Mouse (Mus musculus) megakaryocyte, embryonic 14.5 days (primary cell): ENCODE measurements at regions not wholly inside any gene's neighbourhood (a gene's known extent, or its start where the extent isn't known, plus 50 kb on each side); places are given as distances from the start of the nearest gene placed in this dataset.

ENCODE experiments used
- H3K27me3 ChIP-seq: replicated peaks from 2 replicates; pipeline ENCODE3; 2012; ENCODE audit warnings: inconsistent platforms
- H3K36me3 ChIP-seq: replicated peaks from 2 replicates; pipeline ENCODE3; 2012; ENCODE audit warnings: low read length, inconsistent platforms, mixed read lengths
- H3K4me1 ChIP-seq: 2 replicates; pipeline ENCODE4 v1.6.1; 2012; ENCODE audit warnings: inconsistent platforms
- H3K4me3 ChIP-seq: replicated peaks from 2 replicates; pipeline ENCODE3; 2012; ENCODE audit warnings: moderate library complexity, mild to moderate bottlenecking, inconsistent platforms
- H3K9me3 ChIP-seq: 2 replicates; pipeline ENCODE4 v1.6.1; 2012; ENCODE audit warnings: inconsistent platforms
- FLI1 ChIP-seq: IDR thresholded peaks from 2 replicates; pipeline ENCODE4 v1.6.1; 2012; ENCODE audit warnings: low read length, inconsistent platforms, mixed read lengths
- GATA1 ChIP-seq: IDR thresholded peaks from 3 replicates; pipeline ENCODE4 v1.6.1; 2012; ENCODE audit warnings: mixed read lengths, low read length, inconsistent platforms, borderline replicate concordance

DNA sequence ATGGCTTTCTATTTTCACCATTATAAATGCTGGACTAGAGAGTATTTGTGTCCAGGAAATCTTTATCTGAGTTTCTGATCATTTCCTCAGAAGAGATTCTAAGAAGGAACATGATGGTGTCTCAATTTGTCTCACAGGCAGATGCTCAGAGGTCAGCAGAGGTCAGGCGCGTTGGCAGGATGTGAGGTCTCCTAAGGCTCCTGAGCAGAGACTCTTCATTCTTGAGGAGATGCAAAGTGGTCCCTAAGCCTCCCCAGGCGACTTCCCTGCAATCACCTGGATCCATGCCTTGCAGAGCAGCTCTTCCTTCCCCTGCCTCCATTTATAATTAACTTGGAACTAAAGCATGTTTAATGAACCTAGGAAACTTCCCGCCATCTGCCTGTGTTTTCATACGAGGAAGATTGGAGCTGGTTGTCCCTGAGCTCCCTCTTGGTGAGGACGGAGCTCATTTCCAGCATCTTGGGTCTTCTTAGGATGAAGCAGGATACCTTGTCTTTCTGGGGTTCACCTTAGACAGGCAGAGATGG is 71.8 kb downstream of the Arf2 start:
- Histone ChIP-seq H3K4me1 (no peaks in the 10 kb centered on the region), H3K9me3 (no peaks in the 10 kb centered on the region), H3K27me3 (peaks cover 61% of the 10 kb centered on the region), H3K4me3 (no peak overlapping the region), H3K36me3 (no peaks in the 10 kb centered on the region)
- TF ChIP-seq GATA1 (no peak), FLI1 (no peak)

DNA sequence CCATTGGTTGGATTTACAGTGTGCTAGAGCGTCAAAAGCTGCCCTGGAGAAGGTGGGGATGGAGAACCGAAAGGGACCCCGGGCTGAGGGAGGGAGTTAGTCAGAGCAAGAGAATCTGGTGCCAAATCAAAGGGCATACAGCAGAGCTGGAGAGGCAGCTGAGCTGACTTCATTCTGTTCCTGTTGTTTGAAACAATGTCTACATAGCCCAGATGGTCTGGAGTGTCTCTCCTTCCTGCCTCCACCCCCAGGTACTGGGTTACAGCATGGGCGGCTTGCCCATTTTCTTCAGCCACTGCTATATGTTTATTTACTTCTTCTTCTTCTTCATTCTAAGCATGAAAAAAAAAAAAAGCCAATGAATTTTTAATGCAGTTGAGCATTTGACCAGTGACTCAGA is 78.7 kb downstream of the Arf2 start:
- peaks cover 37% of the 10 kb centered on the region for H3K27me3 ChIP-seq
- no peaks in the 10 kb centered on the region for H3K36me3 ChIP-seq
- H3K9me3 ChIP-seq = peaks cover 27% of the 10 kb centered on the region
- H3K4me3 ChIP-seq = no peak overlapping the region
- TF ChIP-seq FLI1 (no peak), GATA1 (no peak)
- no peaks in the 10 kb centered on the region for H3K4me1 ChIP-seq

DNA sequence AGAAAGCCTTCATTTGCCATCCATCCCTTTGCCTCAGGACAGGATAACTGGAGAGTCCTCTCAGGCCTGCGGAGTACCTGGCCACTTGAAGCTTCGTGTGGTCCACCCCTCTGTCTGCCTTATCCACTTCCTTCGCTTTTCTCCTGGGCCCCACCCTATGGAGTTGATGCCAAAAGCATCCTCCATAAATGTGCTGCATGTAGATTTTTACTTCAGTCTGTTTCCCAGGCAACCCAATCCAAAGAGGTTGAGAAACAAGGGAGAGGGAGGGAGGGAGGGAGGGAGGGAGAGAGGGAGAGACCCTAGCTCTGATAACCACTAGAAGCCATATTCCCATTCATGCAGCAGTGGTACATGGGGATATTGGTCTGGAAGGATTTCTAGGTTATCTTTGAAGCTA is 80.7 kb upstream of the Crhr1 start:
- Histone ChIP-seq H3K4me1 (peaks cover 11% of the 10 kb centered on the region), H3K9me3 (peaks cover 23% of the 10 kb centered on the region), H3K4me3 (no peak overlapping the region), H3K27me3 (peaks cover 47% of the 10 kb centered on the region), H3K36me3 (no peaks in the 10 kb centered on the region)
- TF ChIP-seq GATA1 (no peak), FLI1 (no peak)

DNA sequence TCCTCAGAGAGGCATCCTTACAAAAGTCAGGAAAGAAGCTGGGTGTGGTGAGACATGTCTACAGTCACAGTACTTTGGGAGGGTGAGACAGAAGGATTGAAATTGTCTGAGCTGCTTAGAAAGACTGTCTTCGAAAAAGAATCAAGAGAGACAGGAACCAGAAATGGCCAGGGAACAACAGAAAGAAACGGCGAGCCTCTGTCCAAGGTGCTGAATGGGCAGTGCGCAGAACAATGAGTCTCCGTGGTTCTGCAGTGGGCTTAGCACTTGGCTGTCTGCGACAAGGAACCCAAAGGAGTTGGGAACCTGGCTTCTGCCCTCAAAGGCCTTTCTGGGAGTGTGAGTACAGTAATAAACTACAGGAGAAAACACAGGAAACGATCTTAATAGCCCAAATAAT is 79.4 kb upstream of the Crhr1 start:
- H3K36me3 ChIP-seq = no peaks in the 10 kb centered on the region
- TF ChIP-seq GATA1 (no peak), FLI1 (no peak)
- H3K4me1 ChIP-seq = peaks cover 21% of the 10 kb centered on the region
- H3K4me3 ChIP-seq = no peak overlapping the region
- peaks cover 50% of the 10 kb centered on the region for H3K27me3 ChIP-seq
- peaks cover 10% of the 10 kb centered on the region; the same call in 1 of the 2 replicates for H3K9me3 ChIP-seq

DNA sequence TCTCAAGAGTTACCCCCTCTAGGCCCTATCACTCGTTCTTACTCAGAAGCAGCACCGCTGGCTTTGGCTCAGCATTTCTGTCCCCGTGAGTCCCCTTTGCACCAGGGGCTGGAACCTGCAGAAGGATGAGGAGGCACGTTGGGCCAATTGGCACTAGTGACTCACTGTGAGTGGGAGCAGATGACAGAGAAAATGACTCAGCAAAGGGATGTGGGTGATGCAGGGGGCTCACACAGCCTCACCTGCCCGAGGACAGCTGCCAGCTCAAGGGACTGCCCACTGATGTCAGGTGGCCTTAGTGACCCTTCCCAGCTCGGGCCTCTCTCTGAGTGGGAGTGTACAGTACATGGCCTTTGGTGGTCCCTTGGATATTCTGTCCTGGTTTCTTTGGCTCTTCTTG is 76.7 kb upstream of the Crhr1 start:
- H3K4me3 ChIP-seq = peak overlapping the region; percentile 7
- H3K36me3 ChIP-seq = no peaks in the 10 kb centered on the region
- peaks cover 68% of the 10 kb centered on the region for H3K27me3 ChIP-seq

DNA sequence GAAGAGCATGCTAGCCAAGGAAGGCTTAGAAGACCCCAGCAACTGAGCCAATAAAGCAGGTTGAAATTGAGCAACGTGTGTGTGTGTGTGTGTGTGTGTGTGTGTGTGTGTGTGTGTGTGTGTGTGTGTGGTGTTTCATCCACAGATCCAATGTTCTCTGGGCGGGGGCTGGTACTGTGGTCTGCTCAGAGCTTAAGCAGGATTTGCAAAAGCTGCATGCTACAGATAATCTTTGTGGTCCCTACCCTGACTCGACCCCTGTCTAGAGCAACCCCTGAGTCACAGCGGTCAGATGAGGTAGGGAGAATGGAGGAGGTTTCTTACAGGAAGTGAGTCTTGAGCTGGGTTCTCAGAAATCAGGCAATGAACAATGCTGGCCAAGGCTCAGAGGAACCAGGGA is 75.6 kb upstream of the Crhr1 start:
- Histone ChIP-seq H3K36me3 (no peaks in the 10 kb centered on the region), H3K4me1 (peaks cover 25% of the 10 kb centered on the region), H3K9me3 (no peaks in the 10 kb centered on the region), H3K4me3 (no peak overlapping the region), H3K27me3 (peaks cover 71% of the 10 kb centered on the region)
- no peak for TF ChIP-seq GATA1
- no peak for TF ChIP-seq FLI1

More for the DNA sequence above, 76.7 kb upstream of the Crhr1 start:
- Histone ChIP-seq H3K9me3 (no peaks in the 10 kb centered on the region), H3K4me1 (peaks cover 21% of the 10 kb centered on the region)
- TF ChIP-seq FLI1 (no peak), GATA1 (no peak)

DNA sequence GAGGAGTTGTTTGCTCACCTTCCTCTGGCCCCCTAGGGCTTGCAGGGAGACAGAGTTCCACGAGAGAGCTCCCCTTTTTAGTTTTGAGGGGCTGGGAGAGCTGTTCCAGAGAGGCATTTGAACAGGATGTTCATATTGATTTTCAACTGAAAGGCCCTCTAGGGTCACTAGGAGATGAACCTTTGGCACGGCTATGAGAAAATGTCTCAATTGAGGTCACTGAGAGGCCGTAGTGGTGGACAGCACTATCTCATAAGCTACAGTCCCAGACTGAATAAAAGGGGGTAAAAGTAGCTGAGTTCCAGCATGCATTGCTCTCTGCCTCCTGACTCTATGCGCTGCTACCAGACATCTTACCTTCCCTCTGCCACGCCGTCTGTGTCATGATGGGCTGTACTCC is 74.1 kb upstream of the Crhr1 start:
- Histone ChIP-seq H3K9me3 (no peaks in the 10 kb centered on the region), H3K36me3 (no peaks in the 10 kb centered on the region), H3K4me3 (no peak overlapping the region), H3K4me1 (peaks cover 25% of the 10 kb centered on the region), H3K27me3 (peaks cover 73% of the 10 kb centered on the region)
- TF ChIP-seq GATA1 = no peak

DNA sequence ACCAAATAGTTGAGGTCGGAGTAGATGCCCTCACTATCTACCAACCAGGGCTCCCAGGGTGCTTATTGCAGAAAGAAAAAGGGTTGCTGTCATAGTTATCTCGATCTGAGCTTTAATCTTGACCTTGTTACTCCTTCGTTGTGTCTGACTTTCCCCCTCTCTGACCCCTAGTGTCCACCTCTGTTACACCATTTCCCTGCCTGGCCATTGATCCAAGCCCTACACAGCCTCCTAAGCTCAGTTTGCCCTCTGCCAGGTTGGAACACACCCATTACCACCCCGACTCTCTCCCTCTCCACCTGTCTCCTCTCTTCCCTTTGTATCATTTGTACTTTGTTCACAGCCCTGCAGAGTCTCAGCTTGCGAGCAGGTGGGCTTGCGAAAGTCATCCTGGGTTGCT is 73.6 kb upstream of the Crhr1 start:
- H3K4me1 ChIP-seq = peaks cover 25% of the 10 kb centered on the region
- H3K9me3 ChIP-seq = no peaks in the 10 kb centered on the region
- peaks cover 75% of the 10 kb centered on the region for H3K27me3 ChIP-seq
- no peaks in the 10 kb centered on the region for H3K36me3 ChIP-seq
- no peak overlapping the region for H3K4me3 ChIP-seq
- TF ChIP-seq FLI1 (no peak), GATA1 (no peak)

DNA sequence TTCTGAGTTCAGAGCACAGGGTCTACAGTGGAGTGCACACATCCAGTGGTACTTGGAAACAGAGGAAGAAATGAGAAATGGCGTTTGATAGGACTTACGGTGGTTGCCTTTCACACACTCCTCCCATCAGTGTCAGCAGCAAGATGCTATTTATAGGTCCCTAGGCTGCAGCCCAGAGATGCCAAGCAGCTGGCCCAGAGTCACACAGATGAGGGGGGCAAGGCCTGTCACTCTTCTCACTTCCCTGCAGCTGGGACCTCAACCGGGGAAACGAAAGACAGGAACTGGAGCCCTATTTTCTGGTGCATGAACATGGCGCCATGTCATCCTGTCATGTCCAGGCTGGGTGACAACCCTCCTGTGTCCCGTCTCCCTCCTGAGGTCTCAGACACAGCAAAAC is 71.3 kb upstream of the Crhr1 start:
- Histone ChIP-seq H3K9me3 (no peaks in the 10 kb centered on the region), H3K4me1 (peaks cover 19% of the 10 kb centered on the region), H3K36me3 (no peaks in the 10 kb centered on the region), H3K4me3 (no peak overlapping the region), H3K27me3 (peaks cover 76% of the 10 kb centered on the region)
- no peak for TF ChIP-seq FLI1
- TF ChIP-seq GATA1 = no peak

DNA sequence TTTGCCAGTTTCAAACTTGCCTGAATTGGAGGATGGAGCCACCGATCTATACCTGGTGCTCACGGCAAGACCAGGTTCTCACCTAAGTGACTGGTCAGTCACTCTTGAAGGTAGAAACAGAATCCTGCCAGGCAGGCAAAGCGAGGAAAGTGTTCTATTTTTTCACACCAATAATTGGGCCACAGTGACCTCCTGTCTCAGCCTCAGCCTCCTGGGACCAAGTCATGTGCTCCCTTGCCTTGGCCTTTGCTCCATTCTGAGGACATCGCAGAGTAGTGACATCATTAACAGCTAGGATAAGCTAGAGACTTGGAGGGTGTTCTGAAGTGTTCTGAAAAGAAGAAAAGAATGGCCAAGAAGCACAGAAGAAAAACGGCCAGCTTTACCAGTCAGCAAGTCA is 67.5 kb upstream of the Crhr1 start:
- no peak overlapping the region for H3K4me3 ChIP-seq
- peaks cover 4% of the 10 kb centered on the region; the same call in 1 of the 2 replicates for H3K4me1 ChIP-seq
- H3K36me3 ChIP-seq = no peaks in the 10 kb centered on the region
- H3K27me3 ChIP-seq = peaks cover 61% of the 10 kb centered on the region
- H3K9me3 ChIP-seq = no peaks in the 10 kb centered on the region
- TF ChIP-seq GATA1 = no peak
- no peak for TF ChIP-seq FLI1

DNA sequence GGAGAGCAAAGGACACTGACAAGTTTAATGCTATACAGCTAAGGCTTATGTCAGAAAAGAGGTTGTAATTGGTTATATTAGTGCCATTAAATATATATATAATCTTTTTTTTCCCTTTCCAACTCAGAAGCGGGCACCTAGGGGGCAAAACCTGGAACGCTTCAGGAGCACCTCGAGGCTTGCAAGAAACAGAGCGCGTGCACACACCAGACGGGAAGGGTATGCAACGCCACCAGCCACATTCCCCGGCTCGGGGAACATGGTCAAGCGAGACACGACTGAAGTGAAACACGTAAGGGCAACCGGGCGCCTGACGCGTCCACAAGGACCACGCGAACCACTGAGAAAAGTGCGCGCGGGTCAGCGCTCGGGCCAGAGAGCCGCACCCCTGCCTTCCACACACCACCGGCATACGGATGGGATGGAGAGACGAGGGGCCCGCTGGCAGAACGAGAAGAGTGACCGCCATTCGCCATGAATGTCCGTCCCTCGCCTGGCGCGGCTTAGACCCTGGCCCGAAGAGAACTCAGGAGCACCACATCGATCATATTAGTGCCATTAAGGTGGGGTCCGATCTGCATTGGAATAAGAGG is 60.0 kb upstream of the Crhr1 start:
- H3K36me3 ChIP-seq = no peaks in the 10 kb centered on the region
- H3K4me1 ChIP-seq = peaks cover 12% of the 10 kb centered on the region
- H3K9me3 ChIP-seq = 0 out of 2 replicates have a peak, but pooled peaks cover 5% of the 10 kb centered on the region
- peaks cover 42% of the 10 kb centered on the region for H3K27me3 ChIP-seq
- TF ChIP-seq FLI1 = no peak
- no peak for TF ChIP-seq GATA1
- no peak overlapping the region for H3K4me3 ChIP-seq
